ENCODE assay signal across 22 mouse cellular contexts in genomic region chr12:79941828-79942227, GRCm38 (mm10).
DNase-seq lines count a peak whose midpoint lies in the region; ATAC-seq lines count a peak whose summit lies in the region.
"Had no signal": no experiment of that assay in that cellular context is flagged by ENCODE, and none has a peak within 500 bp of the region (broad histone marks: within the 10 kb centered on the region; RNA-seq: fewer than 3 reads in every experiment).

No protein-coding gene starts in this region.

- WGBS in kidney, embryonic 15.5 days = 30% methylated on average over 3 of the region's 3 CpGs
- WGBS in embryonic facial prominence, embryonic 10.5 days = 35% methylated on average over 3 of the region's 3 CpGs
- WGBS in limb, embryonic 13.5 days = 22% methylated on average over 3 of the region's 3 CpGs

- H3K27me3 ChIP-seq in kidney, embryonic 15.5 days = no peaks in the 10 kb centered on the region
- H3K27me3 ChIP-seq in embryonic facial prominence, embryonic 10.5 days (replicated peaks; ENCODE audit: low read depth, poor library complexity, severe bottlenecking) = no peaks in the 10 kb centered on the region
- H3K27me3 ChIP-seq in limb, embryonic 13.5 days = no peaks in the 10 kb centered on the region
- H3K27me3 ChIP-seq: forebrain, embryonic 12.5 days; liver, embryonic 13.5 days; lung, embryonic 15.5 days; neural tube, embryonic 13.5 days had no signal

- no peak for DNase-seq in kidney, postnatal 10 days
- peak; percentile 20 for DNase-seq in R1 (ENCODE audit: low read depth, low spot score)
- DNase-seq in embryonic facial prominence, embryonic 10.5 days (ENCODE audit: low spot score) = peak; percentile 35
- DNase-seq in frontal cortex, postnatal 36 days (ENCODE audit: low spot score in 2 of 2) = no peak
- DNase-seq in thymus, postnatal 36 days = no peak
- DNase-seq: cerebellum, adult 2 months; cerebellum, postnatal 36 days; embryo, embryonic 11 days; kidney, adult 11 months; layer of hippocampus, postnatal 36 days; liver, embryonic 13.5 days; lung, postnatal 36 days; midbrain, embryonic 14.5 days; retina, postnatal 1 day; right cerebral cortex, postnatal 4 days; thymus, postnatal 14 days had no signal

- H3K36me3 ChIP-seq in kidney, embryonic 15.5 days = no peaks in the 10 kb centered on the region
- no peaks in the 10 kb centered on the region for H3K36me3 ChIP-seq in embryonic facial prominence, embryonic 10.5 days (replicated peaks)
- H3K36me3 ChIP-seq in limb, embryonic 13.5 days = no peaks in the 10 kb centered on the region
- H3K36me3 ChIP-seq: forebrain, embryonic 12.5 days; liver, embryonic 13.5 days; lung, embryonic 15.5 days; neural tube, embryonic 13.5 days had no signal

- ATAC-seq in kidney, embryonic 15.5 days (replicated peaks; ENCODE audit: low FRiP score) = no peak
- ATAC-seq in limb, embryonic 13.5 days (ENCODE audit: low FRiP score, low read depth) = no peak
- ATAC-seq: hindbrain, postnatal 0 days had no signal

- peak overlapping the region; percentile 92 for H3K27ac ChIP-seq in kidney, embryonic 15.5 days
- peak overlapping the region; percentile 85; the same call in 1 of the 2 replicates for H3K27ac ChIP-seq in embryonic facial prominence, embryonic 10.5 days (replicated peaks)
- H3K27ac ChIP-seq in limb, embryonic 13.5 days = peak overlapping the region; percentile 76; the same call in 1 of the 2 replicates
- H3K27ac ChIP-seq: forebrain, embryonic 12.5 days; hindbrain, postnatal 0 days; liver, embryonic 13.5 days; neural tube, embryonic 13.5 days had no signal

- H3K9me3 ChIP-seq in kidney, embryonic 15.5 days (replicated peaks) = no peaks in the 10 kb centered on the region
- no peaks in the 10 kb centered on the region for H3K9me3 ChIP-seq in embryonic facial prominence, embryonic 10.5 days
- H3K9me3 ChIP-seq in limb, embryonic 13.5 days = no peaks in the 10 kb centered on the region
- H3K9me3 ChIP-seq: forebrain, embryonic 12.5 days; liver, embryonic 13.5 days; lung, embryonic 15.5 days; neural tube, embryonic 13.5 days had no signal

- no peak overlapping the region for H3K4me2 ChIP-seq in kidney, embryonic 15.5 days
- H3K4me2 ChIP-seq in limb, embryonic 13.5 days (replicated peaks) = no peak overlapping the region
- H3K4me2 ChIP-seq: forebrain, embryonic 12.5 days; liver, embryonic 13.5 days; lung, embryonic 15.5 days; neural tube, embryonic 13.5 days had no signal

- H3K4me3 ChIP-seq in kidney, embryonic 15.5 days (replicated peaks) = no peak overlapping the region
- H3K4me3 ChIP-seq in embryonic facial prominence, embryonic 10.5 days = no peak overlapping the region
- no peak overlapping the region for H3K4me3 ChIP-seq in limb, embryonic 13.5 days
- H3K4me3 ChIP-seq: forebrain, embryonic 12.5 days; liver, embryonic 13.5 days; lung, embryonic 15.5 days; neural tube, embryonic 13.5 days had no signal

- peaks cover 63% of the 10 kb centered on the region for H3K4me1 ChIP-seq in kidney, embryonic 15.5 days
- H3K4me1 ChIP-seq in embryonic facial prominence, embryonic 10.5 days = peaks cover 62% of the 10 kb centered on the region
- H3K4me1 ChIP-seq in limb, embryonic 13.5 days = peaks cover 50% of the 10 kb centered on the region

- H3K9ac ChIP-seq in kidney, embryonic 15.5 days = no peak overlapping the region
- H3K9ac ChIP-seq in limb, embryonic 13.5 days = no peak overlapping the region
- H3K9ac ChIP-seq: forebrain, embryonic 12.5 days; liver, embryonic 13.5 days; lung, embryonic 15.5 days; neural tube, embryonic 13.5 days had no signal

Comparison
In these comparisons a context has a peak if more than half of its experiments do, and no peak if none do; other contexts are left out.
1. DNase-seq: peak in R1 (single experiment) and embryonic facial prominence, embryonic 10.5 days (single experiment); none in kidney, postnatal 10 days (single experiment), frontal cortex, postnatal 36 days (0 of 2) and thymus, postnatal 36 days (0 of 2).
2. Peak in every context shown above with its lines, with median percentiles within 50 percentile points of each other: H3K27ac ChIP-seq.